Mouse (Mus musculus) C2C12 (cell line): ENCODE data around the gene Timp4.
A peak's percentile ranks its signal among the peaks of the same experiment; 100 is the strongest.

Experiments used
- CTCF ChIP-seq: IDR thresholded peaks from one replicate; pipeline ENCODE4 v1.5.1; 2011; ENCODE audit not compliant: control insufficient read depth, insufficient read depth, insufficient read length
- MAX ChIP-seq: IDR thresholded peaks from one replicate; pipeline ENCODE4 v1.6.1; 2011; ENCODE audit warnings: mild to moderate bottlenecking, control low read depth
- USF1 ChIP-seq: IDR thresholded peaks from one replicate; pipeline ENCODE4 v1.6.1; 2011; ENCODE audit warnings: low read depth, mild to moderate bottlenecking, control low read depth, moderate library complexity

GRCm38 (mm10) chr6:115267916-115268315 lies 15.9 kb upstream of the Timp4 start:
- TF ChIP-seq CTCF, result peak; percentile 84
- no peak for TF ChIP-seq USF1
- TF ChIP-seq MAX, result no peak
